ENCODE assay signal across 8 mouse cellular contexts in genomic region chr2:167128699-167129607, GRCm38 (mm10).
DNase-seq lines count a peak whose midpoint lies in the region; ATAC-seq and TF ChIP-seq lines count a peak whose summit lies in the region.

No protein-coding gene starts in this region.

- H3K4me2 ChIP-seq in intestine, postnatal 0 days (replicated peaks; ENCODE audit: low read depth), result peak overlapping the region; percentile 51
- H3K4me2 ChIP-seq in neural tube, embryonic 14.5 days (ENCODE audit: low read depth, low read length), result no peak overlapping the region

- no peaks in the 10 kb centered on the region; the same call in 1 of the 2 replicates for H3K4me1 ChIP-seq in intestine, postnatal 0 days (replicated peaks; ENCODE audit: control insufficient read depth, insufficient read depth, low read length)
- peaks cover 6% of the 10 kb centered on the region for H3K4me1 ChIP-seq in lung, adult 2 months (ENCODE audit: control insufficient read depth, insufficient read depth, low read length)
- peaks cover 17% of the 10 kb centered on the region for H3K4me1 ChIP-seq in neural tube, embryonic 14.5 days (ENCODE audit: control insufficient read depth, insufficient read depth, low read length)

- peak; percentile 56 for DNase-seq in urinary bladder, postnatal 14 days (ENCODE audit: low spot score)
- no peak for DNase-seq in urinary bladder, adult 2 months (ENCODE audit: low spot score)
- peak; percentile 59 to 70 for DNase-seq in heart, adult 18-20 months
- peak; percentile 45 for DNase-seq in lung, adult 2 months
- DNase-seq in left cerebral cortex, adult 8-10 months (ENCODE audit: low spot score in 2 of 2), result no peak
- DNase-seq in cerebellum, adult 18-20 months, result no peak

- H3K4me3 ChIP-seq in intestine, postnatal 0 days (ENCODE audit: low read depth, low read length), result peak overlapping the region; percentile 10; the same call in 1 of the 2 replicates
- H3K4me3 ChIP-seq in lung, adult 2 months (replicated peaks; ENCODE audit: extremely low read depth, low read depth, low read length), result peak overlapping the region; percentile 49
- H3K4me3 ChIP-seq in neural tube, embryonic 14.5 days (ENCODE audit: low read depth, low read length), result no peak overlapping the region

- H3K27me3 ChIP-seq in intestine, postnatal 0 days (replicated peaks; ENCODE audit: control insufficient read depth, insufficient read depth, low read length), result no peaks in the 10 kb centered on the region
- no peaks in the 10 kb centered on the region for H3K27me3 ChIP-seq in neural tube, embryonic 14.5 days (ENCODE audit: control insufficient read depth, insufficient read depth, low read length)

- H3K9ac ChIP-seq in intestine, postnatal 0 days (ENCODE audit: low read depth, low read length), result no peak overlapping the region
- no peak overlapping the region; the same call in 1 of the 2 replicates for H3K9ac ChIP-seq in neural tube, embryonic 14.5 days (replicated peaks; ENCODE audit: low read depth, low read length)

- peak; percentile 53 for ATAC-seq in intestine, postnatal 0 days
- no peak for ATAC-seq in neural tube, embryonic 14.5 days (ENCODE audit: low read depth)

- no peak for TF ChIP-seq POLR2A in lung, adult 2 months (IDR thresholded peaks at IDR 0.05; ENCODE audit: borderline replicate concordance, extremely low read depth, low read depth, low read length)

- H3K36me3 ChIP-seq in intestine, postnatal 0 days (ENCODE audit: control insufficient read depth, insufficient read depth), result no peaks in the 10 kb centered on the region
- no peaks in the 10 kb centered on the region for H3K36me3 ChIP-seq in neural tube, embryonic 14.5 days (ENCODE audit: control insufficient read depth, insufficient read depth, low read length)

- peak overlapping the region; percentile 51 for H3K27ac ChIP-seq in intestine, postnatal 0 days (ENCODE audit: low read depth, low read length)
- H3K27ac ChIP-seq in neural tube, embryonic 14.5 days (ENCODE audit: low read depth, low read length), result peak overlapping the region; percentile 40

- 25% methylated on average over 20 of the region's 20 CpGs for WGBS in intestine, postnatal 0 days
- 18% methylated on average over 20 of the region's 20 CpGs for WGBS in lung, adult 2 months
- 43% methylated on average over 20 of the region's 20 CpGs for WGBS in neural tube, embryonic 14.5 days

- H3K9me3 ChIP-seq in intestine, postnatal 0 days (ENCODE audit: control insufficient read depth), result no peaks in the 10 kb centered on the region
- no peaks in the 10 kb centered on the region for H3K9me3 ChIP-seq in neural tube, embryonic 14.5 days (ENCODE audit: control insufficient read depth, low read length)

- TF ChIP-seq CTCF in intestine, postnatal 0 days (IDR thresholded peaks at IDR 0.05; ENCODE audit: low read depth), result peak; percentile 15; the same call in 1 of the 2 replicates
- TF ChIP-seq CTCF in lung, adult 2 months (IDR thresholded peaks at IDR 0.05; ENCODE audit: insufficient read depth, low read length), result no peak

Comparison
In these comparisons a context has a peak if more than half of its experiments do, and no peak if none do; other contexts are left out.
1. DNase-seq: peak in urinary bladder, postnatal 14 days (single experiment), heart, adult 18-20 months (2 of 2) and lung, adult 2 months (single experiment); none in urinary bladder, adult 2 months (single experiment), left cerebral cortex, adult 8-10 months (0 of 2) and cerebellum, adult 18-20 months (0 of 2).